Mouse (Mus musculus) stomach, postnatal 0 days (tissue): Measurements from ENCODE around the gene 4632433K11Rik. TPM values are rescaled to one million over a fixed set of nuclear protein-coding genes. Genes with fewer than 3 reads are reported as not detected.

Experiments
- ATAC-seq: fragments of 200-750 bp; cut with Nextera tagmentation; 2 replicates; pipeline ENCODE4 v1.8.0; 2017; ENCODE audit not compliant: low FRiP score, low TSS enrichment
- DNase-seq: peaks from one replicate; pipeline ENCODE4 v3.0.0-alpha.2; 2016; ENCODE audit warnings: low spot score
- H3K27ac ChIP-seq: fragments of 300-500 bp; sonication (generic); replicated peaks from 2 replicates; pipeline ENCODE4 v1.5.1; 2014; ENCODE audit warnings: mild to moderate bottlenecking, control low read depth
- H3K27me3 ChIP-seq: fragments of 300-500 bp; sonication (generic); 2 replicates; pipeline ENCODE4 v1.6.1; 2014; ENCODE audit warnings: low read length; ENCODE audit not compliant: control insufficient read depth, insufficient read depth
- H3K36me3 ChIP-seq: fragments of 300-500 bp; sonication (generic); 2 replicates; pipeline ENCODE4 v1.6.1; 2014; ENCODE audit warnings: low read length, mixed read lengths; ENCODE audit not compliant: control insufficient read depth, insufficient read depth
- H3K4me1 ChIP-seq: fragments of 300-500 bp; sonication (generic); replicated peaks from 2 replicates; pipeline ENCODE4 v1.6.1; 2014; ENCODE audit warnings: antibody characterized with exemption; ENCODE audit not compliant: control insufficient read depth, insufficient read depth
- H3K4me2 ChIP-seq: fragments of 300-500 bp; sonication (generic); replicated peaks from 2 replicates; pipeline ENCODE4 v1.6.1; 2014; ENCODE audit warnings: low read depth, mild to moderate bottlenecking, control low read depth, moderate library complexity
- H3K4me3 ChIP-seq: fragments of 300-500 bp; sonication (generic); 2 replicates; pipeline ENCODE4 v1.5.1; 2014; ENCODE audit warnings: low read depth, low read length, control low read depth
- H3K9ac ChIP-seq: fragments of 300-500 bp; sonication (generic); 2 replicates; pipeline ENCODE4 v1.6.1; 2014; ENCODE audit warnings: mild to moderate bottlenecking, low read length, control low read depth, mixed read lengths
- H3K9me3 ChIP-seq: fragments of 300-500 bp; sonication (generic); 2 replicates; pipeline ENCODE4 v1.6.1; 2016; ENCODE audit warnings: low read length; ENCODE audit not compliant: control insufficient read depth
- CTCF ChIP-seq: IDR thresholded peaks from 2 replicates; pipeline ENCODE4 v1.5.1; 2016; ENCODE audit warnings: antibody characterized with exemption, low read depth, mild to moderate bottlenecking, moderate library complexity
- EP300 ChIP-seq: optimal IDR thresholded peaks from 2 replicates; pipeline ENCODE3; 2016; ENCODE audit warnings: antibody characterized with exemption
- WGBS: fragments of 180-500 bp; shearing (Covaris S2); extraction: QIAGEN DNeasy Blood & Tissue Kit; methylation state at CpG from one replicate; pipeline ENCODE4 v1.1.7; 2014; 5-methylcytosine and 5-hydroxymethylcytosine counted together
- polyA plus RNA-seq: library from polyadenylated mRNA; unstranded; fragments of >200 nt; fragmentation: Nextera tagmentation; extraction: Ambion mirVana; gene quantifications from 2 replicates; pipeline ENCODE4 v1.2.1, GENCODE M21; 2015

Gene 4632433K11Rik
- polyA plus RNA-seq, 1 experiment from 2014 or later = not detected

DNA sequence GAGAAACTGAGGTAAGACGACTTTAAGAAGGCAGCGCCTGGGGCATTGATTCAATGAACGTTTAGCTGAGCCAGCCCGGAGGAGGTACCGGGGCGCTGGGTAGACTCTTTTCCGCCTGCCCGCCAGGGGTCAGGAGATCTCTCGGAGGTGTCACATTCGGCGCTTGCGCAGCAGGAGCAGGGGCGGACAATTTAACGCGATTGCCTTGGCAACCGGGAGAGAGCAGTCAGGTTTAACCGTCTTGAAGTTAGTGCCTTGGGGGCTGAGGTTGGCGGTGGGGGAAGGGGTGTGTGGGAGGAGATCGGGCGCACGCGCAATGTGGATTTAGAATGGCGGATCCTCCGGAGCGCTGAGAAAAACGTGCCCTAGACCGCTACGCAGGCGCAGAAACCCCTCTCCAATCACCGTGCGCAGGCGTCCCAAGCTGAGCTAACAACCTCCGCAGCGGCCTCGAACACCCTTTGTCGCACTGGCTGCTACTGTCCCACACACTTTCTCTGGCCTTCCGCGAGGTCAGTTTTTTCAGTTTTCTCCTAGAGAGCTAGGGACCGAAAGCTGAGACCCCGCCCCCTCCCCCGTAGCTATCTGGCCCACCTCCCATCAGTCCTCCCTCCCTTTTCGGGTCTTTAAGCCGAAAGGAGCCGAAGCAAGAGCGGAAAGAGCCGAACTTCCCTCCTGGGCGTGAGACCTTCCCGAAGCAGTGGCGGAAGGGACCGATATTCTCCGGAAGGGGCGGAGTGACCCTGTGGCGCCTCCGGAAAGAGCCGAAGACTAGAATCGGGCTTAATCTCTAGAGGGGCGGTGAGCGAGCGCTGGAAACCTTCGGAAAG lies 27.2 kb downstream of the 4632433K11Rik start:
- H3K36me3 ChIP-seq = no peaks in the 10 kb centered on the region; the same call in 1 of the 2 replicates
- ATAC-seq = peak; percentile 93
- H3K9ac ChIP-seq = peak overlapping the region; percentile 96
- 0 out of 2 replicates have a peak, but pooled peaks cover 4% of the 10 kb centered on the region for H3K4me1 ChIP-seq
- peak overlapping the region; percentile 67 for H3K4me3 ChIP-seq
- no peaks in the 10 kb centered on the region for H3K27me3 ChIP-seq
- DNase-seq = peak; percentile 95
- H3K4me2 ChIP-seq = peak overlapping the region; percentile 90
- H3K27ac ChIP-seq = peak overlapping the region; percentile 99
- no peaks in the 10 kb centered on the region for H3K9me3 ChIP-seq
- WGBS = under 1% methylated on average over 60 of the region's 60 CpGs
- TF ChIP-seq CTCF = peak; percentile 79
- TF ChIP-seq EP300 = no peak

GRCm38 (mm10) chr7:5061774-5062359 lies 27.9 kb downstream of the 4632433K11Rik start, which contains the start of gene U2af2:
U2af2 (plus strand) TSS chr7:5062143.
- Histone ChIP-seq H3K4me2 (peak within 1 kb of the TSS; percentile 90), H3K9me3 (no peaks in the 10 kb centered on the region), H3K36me3 (no peaks in the 10 kb centered on the region; the same call in 1 of the 2 replicates), H3K9ac (peak within 1 kb of the TSS; percentile 96), H3K4me1 (0 out of 2 replicates have a peak, but pooled peaks cover 4% of the 10 kb centered on the region), H3K4me3 (peak within 1 kb of the TSS; percentile 67), H3K27ac (peak within 1 kb of the TSS; percentile 99), H3K27me3 (no peaks in the 10 kb centered on the region)
- ATAC-seq (peak; percentile 88), DNase-seq (peak; percentile 98)
- under 1% methylated on average over 63 of the region's 65 CpGs for WGBS
- TF ChIP-seq CTCF (no peak), EP300 (no peak)

DNA sequence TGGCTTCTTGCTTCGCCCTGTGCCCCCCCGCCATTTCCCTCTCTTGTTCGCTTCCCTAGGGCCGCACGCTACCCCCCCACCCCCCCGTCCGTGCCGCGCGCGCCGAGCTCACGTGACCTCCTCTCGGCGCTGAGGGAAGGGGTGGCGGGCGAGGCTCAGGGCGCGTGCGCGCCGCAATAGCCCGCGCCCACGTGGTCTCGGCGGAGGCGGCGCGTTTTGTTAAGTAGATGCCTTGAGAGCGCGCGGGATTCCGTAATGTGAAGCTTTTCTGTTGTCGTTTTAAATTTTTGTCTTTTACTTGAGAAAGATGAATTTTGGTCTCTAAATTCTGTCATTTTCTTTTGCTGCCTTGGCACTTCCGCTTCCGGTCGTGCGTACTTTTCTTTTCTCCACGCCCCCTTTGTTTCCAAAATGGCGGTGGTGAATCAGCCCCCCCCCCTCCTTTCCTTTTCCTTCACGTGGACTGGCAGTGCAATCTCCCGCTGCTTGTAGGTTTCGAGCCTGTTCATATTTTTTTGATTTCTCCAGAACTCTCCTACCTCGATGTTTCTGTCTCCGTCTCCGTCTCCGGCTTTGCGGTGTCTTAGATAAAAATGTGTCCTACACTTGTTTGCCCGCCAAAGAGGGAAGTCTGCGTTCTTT lies 28.6 kb downstream of the 4632433K11Rik start:
- peak; percentile 67 for ATAC-seq
- 0 out of 2 replicates have a peak, but pooled peaks cover 4% of the 10 kb centered on the region for H3K4me1 ChIP-seq
- WGBS = under 1% methylated on average over 46 of the region's 51 CpGs

GRCm38 (mm10) chr7:5064886-5065285 lies 31.0 kb downstream of the 4632433K11Rik start:
- Histone ChIP-seq H3K4me1 (0 out of 2 replicates have a peak, but pooled peaks cover 4% of the 10 kb centered on the region), H3K27me3 (no peaks in the 10 kb centered on the region), H3K27ac (no peak overlapping the region), H3K4me2 (no peak overlapping the region), H3K9me3 (no peaks in the 10 kb centered on the region), H3K36me3 (peaks cover 13% of the 10 kb centered on the region), H3K4me3 (no peak overlapping the region), H3K9ac (no peak overlapping the region)
- WGBS = 87% methylated on average over 6 of the region's 6 CpGs
- ATAC-seq (no peak), DNase-seq (no peak)
- TF ChIP-seq EP300 (no peak), CTCF (no peak)

More for the DNA sequence above, 28.6 kb downstream of the 4632433K11Rik start:
- peaks cover 4% of the 10 kb centered on the region for H3K36me3 ChIP-seq
- peak overlapping the region; percentile 96 for H3K9ac ChIP-seq
- DNase-seq = peak; percentile 83
- no peaks in the 10 kb centered on the region for H3K9me3 ChIP-seq
- H3K4me2 ChIP-seq = peak overlapping the region; percentile 90
- no peak for TF ChIP-seq CTCF
- no peak for TF ChIP-seq EP300
- H3K27ac ChIP-seq = peak overlapping the region; percentile 99
- no peaks in the 10 kb centered on the region for H3K27me3 ChIP-seq
- H3K4me3 ChIP-seq = peak overlapping the region; percentile 67

GRCm38 (mm10) chr7:5073586-5073985 lies 39.7 kb downstream of the 4632433K11Rik start:
- Histone ChIP-seq H3K36me3 (peaks cover 45% of the 10 kb centered on the region), H3K27me3 (no peaks in the 10 kb centered on the region), H3K4me2 (no peak overlapping the region), H3K4me3 (no peak overlapping the region), H3K4me1 (no peaks in the 10 kb centered on the region), H3K9ac (no peak overlapping the region), H3K27ac (no peak overlapping the region), H3K9me3 (no peaks in the 10 kb centered on the region)
- 32% methylated on average over 1 of the region's 1 CpGs for WGBS
- ATAC-seq (0 out of 2 replicates have a peak, but pooled peaks have one; percentile 16), DNase-seq (no peak)
- TF ChIP-seq EP300 (no peak), CTCF (no peak)
